Mouse (Mus musculus) kidney, embryonic 15.5 days (tissue): ENCODE results near the gene C130032M10Rik. TPM values are rescaled to one million over a fixed set of nuclear protein-coding genes. Genes with fewer than 3 reads are reported as not detected.

Source experiments
- ATAC-seq: fragments of 200-750 bp; cut with Nextera tagmentation; replicated peaks from 2 replicates; pipeline ENCODE4 v1.8.0; 2017; ENCODE audit warnings: moderate TSS enrichment; ENCODE audit not compliant: low FRiP score
- H3K27ac ChIP-seq: fragments of 300-500 bp; sonication (generic); 2 replicates; pipeline ENCODE4 v1.5.1; 2015; ENCODE audit warnings: mild to moderate bottlenecking, inconsistent platforms
- H3K27me3 ChIP-seq: fragments of 300-500 bp; sonication (generic); 2 replicates; pipeline ENCODE4 v1.6.1; 2015; ENCODE audit warnings: inconsistent platforms
- H3K36me3 ChIP-seq: fragments of 300-500 bp; sonication (generic); 2 replicates; pipeline ENCODE4 v1.6.1; 2015; ENCODE audit warnings: inconsistent platforms
- H3K4me1 ChIP-seq: fragments of 300-500 bp; sonication (generic); 2 replicates; pipeline ENCODE4 v1.6.1; 2015; ENCODE audit warnings: inconsistent platforms
- H3K4me2 ChIP-seq: fragments of 300-500 bp; sonication (generic); 2 replicates; pipeline ENCODE4 v1.6.1; 2015; ENCODE audit warnings: moderate library complexity, mild to moderate bottlenecking, inconsistent platforms
- H3K4me3 ChIP-seq: fragments of 300-500 bp; sonication (generic); replicated peaks from 2 replicates; pipeline ENCODE4 v1.5.1; 2015; ENCODE audit warnings: mild to moderate bottlenecking, inconsistent platforms
- H3K9ac ChIP-seq: fragments of 300-500 bp; sonication (generic); 2 replicates; pipeline ENCODE4 v1.6.1; 2015; ENCODE audit warnings: mild to moderate bottlenecking, inconsistent platforms
- H3K9me3 ChIP-seq: fragments of 300-500 bp; sonication (generic); replicated peaks from 2 replicates; pipeline ENCODE4 v1.6.1; 2016; ENCODE audit warnings: inconsistent platforms
- WGBS: fragments of 180-500 bp; shearing (Covaris S2); methylation state at CpG from one replicate; pipeline ENCODE4 v1.1.7; 2015; ENCODE audit warnings: mixed read lengths; 5-methylcytosine and 5-hydroxymethylcytosine counted together
- polyA plus RNA-seq: library from polyadenylated mRNA; unstranded; fragments of >200 nt; fragmentation: Nextera tagmentation; extraction: Ambion mirVana; gene quantifications from 2 replicates; pipeline ENCODE4 v1.2.1, GENCODE M21; 2015

Gene C130032M10Rik
- polyA plus RNA-seq, 1 experiment from 2014 or later = 0.62 TPM

GRCm38 (mm10) chr9:114499783-114500515, 15.5 kb upstream of the C130032M10Rik start:
- H3K36me3 ChIP-seq = no peaks in the 10 kb centered on the region
- ATAC-seq = 0 out of 2 replicates have a peak, but pooled peaks have one; percentile 30
- H3K4me1 ChIP-seq = peaks cover 9% of the 10 kb centered on the region
- 21% methylated on average over 15 of the region's 15 CpGs for WGBS
- no peak overlapping the region for H3K27ac ChIP-seq
- peaks cover 4% of the 10 kb centered on the region; the same call in 1 of the 2 replicates for H3K27me3 ChIP-seq
- no peaks in the 10 kb centered on the region for H3K9me3 ChIP-seq
- H3K9ac ChIP-seq = no peak overlapping the region
- H3K4me3 ChIP-seq = no peak overlapping the region
- H3K4me2 ChIP-seq = peak overlapping the region; percentile 25; the same call in 1 of the 2 replicates

- peaks cover 4% of the 10 kb centered on the region; the same call in 1 of the 2 replicates for H3K27me3 ChIP-seq
- no peak overlapping the region for H3K9ac ChIP-seq
- no peak overlapping the region for H3K27ac ChIP-seq
- ATAC-seq = no peak
- WGBS = 93% methylated on average over 7 of the region's 7 CpGs
- no peak overlapping the region for H3K4me3 ChIP-seq
- no peaks in the 10 kb centered on the region for H3K36me3 ChIP-seq
- peaks cover 9% of the 10 kb centered on the region for H3K4me1 ChIP-seq
- no peak overlapping the region for H3K4me2 ChIP-seq
- H3K9me3 ChIP-seq = no peaks in the 10 kb centered on the region
Observed at GRCm38 (mm10) chr9:114501111-114501510, 14.4 kb upstream of the C130032M10Rik start.

- 96% methylated on average over 11 of the region's 11 CpGs for WGBS
- Histone ChIP-seq H3K9ac (no peak overlapping the region), H3K27ac (no peak overlapping the region), H3K9me3 (no peaks in the 10 kb centered on the region), H3K4me2 (no peak overlapping the region), H3K36me3 (no peaks in the 10 kb centered on the region), H3K4me3 (no peak overlapping the region), H3K4me1 (peaks cover 9% of the 10 kb centered on the region), H3K27me3 (peaks cover 4% of the 10 kb centered on the region; the same call in 1 of the 2 replicates)
- ATAC-seq = no peak
Observed at GRCm38 (mm10) chr9:114501913-114502312, 13.6 kb upstream of the C130032M10Rik start.

GRCm38 (mm10) chr9:114502711-114503427, 12.6 kb upstream of the C130032M10Rik start:
- H3K9ac ChIP-seq = no peak overlapping the region
- peak; percentile 44 for ATAC-seq
- no peak overlapping the region for H3K4me2 ChIP-seq
- peaks cover 9% of the 10 kb centered on the region for H3K4me1 ChIP-seq
- H3K9me3 ChIP-seq = no peaks in the 10 kb centered on the region
- 63% methylated on average over 15 of the region's 15 CpGs for WGBS
- H3K27me3 ChIP-seq = peaks cover 4% of the 10 kb centered on the region; the same call in 1 of the 2 replicates
- H3K4me3 ChIP-seq = no peak overlapping the region
- peak overlapping the region; percentile 43 for H3K27ac ChIP-seq
- H3K36me3 ChIP-seq = 0 out of 2 replicates have a peak, but pooled peaks cover 4% of the 10 kb centered on the region

- peaks cover 1% of the 10 kb centered on the region; the same call in 1 of the 2 replicates for H3K27me3 ChIP-seq
- no peak within 1 kb of the TSS for H3K4me3 ChIP-seq
- peaks cover 4% of the 10 kb centered on the region for H3K4me1 ChIP-seq
- 80% methylated on average over 9 of the region's 9 CpGs for whole genome bisulfite sequencing
- no peak within 1 kb of the TSS for H3K27ac ChIP-seq
- H3K9me3 ChIP-seq = no peaks in the 10 kb centered on the region; the same call in 1 of the 2 replicates
- no peak within 1 kb of the TSS for H3K4me2 ChIP-seq
- H3K36me3 ChIP-seq = peaks cover 20% of the 10 kb centered on the region
- ATAC-seq = no peak
- H3K9ac ChIP-seq = no peak within 1 kb of the TSS
Observed at GRCm38 (mm10) chr9:114504816-114505215, 10.7 kb upstream of the C130032M10Rik start, which contains the start of gene Ccr4. Gene Ccr4, minus strand, starts transcription at chr9:114504916.

GRCm38 (mm10) chr9:114506564-114506963, 8.9 kb upstream of the C130032M10Rik start:
- H3K36me3 ChIP-seq = peaks cover 35% of the 10 kb centered on the region
- H3K4me3 ChIP-seq = no peak overlapping the region
- H3K27me3 ChIP-seq = no peaks in the 10 kb centered on the region
- H3K9me3 ChIP-seq = peaks cover 3% of the 10 kb centered on the region; the same call in 1 of the 2 replicates
- H3K4me2 ChIP-seq = no peak overlapping the region
- no peak for ATAC-seq
- WGBS = 63% methylated on average over 4 of the region's 4 CpGs
- H3K27ac ChIP-seq = no peak overlapping the region
- H3K4me1 ChIP-seq = no peaks in the 10 kb centered on the region
- H3K9ac ChIP-seq = no peak overlapping the region

- H3K9me3 ChIP-seq = peaks cover 7% of the 10 kb centered on the region
- no peak for ATAC-seq
- no peaks in the 10 kb centered on the region for H3K27me3 ChIP-seq
- H3K27ac ChIP-seq = no peak overlapping the region
- H3K4me2 ChIP-seq = no peak overlapping the region
- 89% methylated on average over 9 of the region's 9 CpGs for WGBS
- no peak overlapping the region for H3K4me3 ChIP-seq
- no peaks in the 10 kb centered on the region for H3K4me1 ChIP-seq
- H3K36me3 ChIP-seq = peaks cover 43% of the 10 kb centered on the region
- no peak overlapping the region for H3K9ac ChIP-seq
Observed at GRCm38 (mm10) chr9:114507421-114507820, 8.1 kb upstream of the C130032M10Rik start.

GRCm38 (mm10) chr9:114509785-114510184, 5.7 kb upstream of the C130032M10Rik start:
- WGBS = 98% methylated on average over 9 of the region's 9 CpGs
- Histone ChIP-seq H3K9me3 (peaks cover 24% of the 10 kb centered on the region), H3K4me1 (no peaks in the 10 kb centered on the region), H3K27ac (no peak overlapping the region), H3K4me2 (no peak overlapping the region), H3K36me3 (peaks cover 67% of the 10 kb centered on the region), H3K27me3 (no peaks in the 10 kb centered on the region), H3K9ac (no peak overlapping the region), H3K4me3 (no peak overlapping the region)
- no peak for ATAC-seq

GRCm38 (mm10) chr9:114512831-114513230, 2.7 kb upstream of the C130032M10Rik start:
- 97% methylated on average over 21 of the region's 21 CpGs for WGBS
- H3K4me1 ChIP-seq = peaks cover 7% of the 10 kb centered on the region; the same call in 1 of the 2 replicates
- no peak for ATAC-seq

GRCm38 (mm10) chr9:114517924-114518497, 2.5 kb downstream of the C130032M10Rik start:
- 76% methylated on average over 13 of the region's 13 CpGs for WGBS
- H3K9me3 ChIP-seq = peaks cover 11% of the 10 kb centered on the region
- peaks cover 17% of the 10 kb centered on the region; the same call in 1 of the 2 replicates for H3K4me1 ChIP-seq
- H3K9ac ChIP-seq = no peak overlapping the region
- H3K27ac ChIP-seq = no peak overlapping the region
- H3K4me3 ChIP-seq = no peak overlapping the region
- no peak overlapping the region for H3K4me2 ChIP-seq
- H3K27me3 ChIP-seq = no peaks in the 10 kb centered on the region
- ATAC-seq = no peak
- peaks cover 24% of the 10 kb centered on the region for H3K36me3 ChIP-seq

More at GRCm38 (mm10) chr9:114512831-114513230, 2.7 kb upstream of the C130032M10Rik start:
- no peak overlapping the region for H3K4me3 ChIP-seq
- no peak overlapping the region for H3K4me2 ChIP-seq
- H3K9me3 ChIP-seq = peaks cover 24% of the 10 kb centered on the region
- peaks cover 69% of the 10 kb centered on the region for H3K36me3 ChIP-seq
- H3K27me3 ChIP-seq = no peaks in the 10 kb centered on the region
- no peak overlapping the region for H3K9ac ChIP-seq
- no peak overlapping the region for H3K27ac ChIP-seq

- H3K4me3 ChIP-seq = no peak overlapping the region
- H3K27me3 ChIP-seq = no peaks in the 10 kb centered on the region
- 55% methylated on average over 9 of the region's 9 CpGs for WGBS
Observed at GRCm38 (mm10) chr9:114518812-114519477, 3.4 kb downstream of the C130032M10Rik start.

More at GRCm38 (mm10) chr9:114518812-114519477, 3.4 kb downstream of the C130032M10Rik start:
- ATAC-seq = no peak
- no peak overlapping the region for H3K4me2 ChIP-seq
- no peak overlapping the region for H3K27ac ChIP-seq
- peaks cover 14% of the 10 kb centered on the region for H3K36me3 ChIP-seq
- H3K9ac ChIP-seq = no peak overlapping the region
- peaks cover 17% of the 10 kb centered on the region; the same call in 1 of the 2 replicates for H3K4me1 ChIP-seq
- peaks cover 1% of the 10 kb centered on the region; the same call in 1 of the 2 replicates for H3K9me3 ChIP-seq
